ENCODE assay signal across 17 mouse cellular contexts in the genomic region with DNA sequence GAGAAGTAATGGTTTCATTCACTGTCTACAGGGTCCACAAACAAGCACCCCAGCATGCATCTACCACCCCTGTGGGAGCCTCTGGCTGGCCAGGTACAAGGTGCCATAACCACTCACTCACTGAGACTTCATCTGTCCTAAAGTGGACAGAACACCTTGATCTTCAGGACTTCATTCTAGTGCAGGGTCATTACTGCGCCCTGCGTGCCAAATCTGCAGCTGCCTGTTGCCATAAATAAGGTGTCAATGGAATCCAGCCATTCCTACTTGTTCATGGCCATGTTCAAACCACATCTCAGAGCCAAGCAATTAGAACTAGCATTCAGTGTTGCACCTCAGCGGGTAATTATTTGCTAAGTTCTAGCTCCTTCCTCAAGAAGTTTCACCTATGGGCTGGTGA.
A peak's percentile ranks its signal among the peaks of the same experiment; 100 is the strongest.
DNase-seq lines count a peak whose midpoint lies in the region; TF ChIP-seq lines count a peak whose summit lies in the region.
"Had no signal": no experiment of that assay in that cellular context is flagged by ENCODE, and none has a peak within 500 bp of the region (broad histone marks: within the 10 kb centered on the region; RNA-seq: fewer than 3 reads in every experiment).

No protein-coding gene starts in this region.

- no peaks in the 10 kb centered on the region for H3K9me3 ChIP-seq in heart, embryonic 10.5 days
- H3K9me3 ChIP-seq: embryonic facial prominence, embryonic 13.5 days; forebrain, embryonic 12.5 days; hindbrain, embryonic 15.5 days had no signal

- no peaks in the 10 kb centered on the region for H3K4me1 ChIP-seq in heart, embryonic 10.5 days
- H3K4me1 ChIP-seq: embryonic facial prominence, embryonic 13.5 days; forebrain, embryonic 12.5 days; hindbrain, embryonic 15.5 days had no signal

- no peak overlapping the region for H3K4me2 ChIP-seq in myocyte (ENCODE audit: low read depth)
- H3K4me2 ChIP-seq: embryonic facial prominence, embryonic 13.5 days; forebrain, embryonic 12.5 days; hindbrain, embryonic 15.5 days had no signal

- H3K27ac ChIP-seq in heart, embryonic 10.5 days, result no peak overlapping the region
- H3K27ac ChIP-seq: embryonic facial prominence, embryonic 13.5 days; forebrain, embryonic 12.5 days; hindbrain, embryonic 15.5 days had no signal

- H3K79me2 ChIP-seq in myocyte (ENCODE audit: control insufficient read depth, insufficient read depth), result peaks cover 10% of the 10 kb centered on the region

- WGBS in heart, embryonic 10.5 days, result 90% methylated on average over 3 of the region's 3 CpGs

- intact Hi-C loops in heart, postnatal 36 days (cut with DNase I), result no loop called here

- H3ac ChIP-seq in myocyte (ENCODE audit: control insufficient read depth, insufficient read length), result no peak overlapping the region

- H3K36me3 ChIP-seq in heart, embryonic 10.5 days, result peaks cover 99% of the 10 kb centered on the region
- H3K36me3 ChIP-seq in myocyte (ENCODE audit: control insufficient read depth, insufficient read depth), result peaks cover 95% of the 10 kb centered on the region

- DNase-seq in heart, adult 11 months, result peak; percentile 91
- DNase-seq in heart, postnatal 36 days, result no peak
- peak; percentile 40 to 43 for DNase-seq in heart, adult 9 months (ENCODE audit: low spot score in 2 of 2)
- DNase-seq in heart, embryonic 10.5 days (ENCODE audit: low spot score), result no peak
- DNase-seq in gastrocnemius, postnatal 25 days, result peak; percentile 35
- DNase-seq in thymus, postnatal 10 days (ENCODE audit: low spot score in 2 of 2), result no peak
- DNase-seq: adrenal gland, postnatal 14 days; cerebellum, adult 11-12 months; cerebellum, adult 9-10 months; cerebellum, postnatal 25 days; kidney, adult 2 months had no signal

- no peak for TF ChIP-seq POLR2A in myocyte (IDR thresholded peaks at IDR 0.05; ENCODE audit: insufficient read length, low read depth)

- H3K4me3 ChIP-seq in heart, embryonic 10.5 days, result no peak overlapping the region
- H3K4me3 ChIP-seq in myocyte, result no peak overlapping the region
- H3K4me3 ChIP-seq: embryonic facial prominence, embryonic 13.5 days; forebrain, embryonic 12.5 days; hindbrain, embryonic 15.5 days had no signal

- no peaks in the 10 kb centered on the region for H3K27me3 ChIP-seq in heart, embryonic 10.5 days (ENCODE audit: insufficient read depth, poor library complexity, severe bottlenecking)
- no peaks in the 10 kb centered on the region for H3K27me3 ChIP-seq in myocyte (ENCODE audit: control insufficient read depth, insufficient read depth, insufficient read length)
- H3K27me3 ChIP-seq: CH12.LX; embryonic facial prominence, embryonic 13.5 days; forebrain, embryonic 12.5 days; hindbrain, embryonic 15.5 days; Patski had no signal

TF ChIP-seq in myocyte, 11 proteins besides CTCF, POLR2A, EP300 and RAD21:
- TF ChIP-seq SRF (IDR thresholded peaks at IDR 0.05; ENCODE audit: control insufficient read depth, insufficient read length, low read depth), result no peak
- TF ChIP-seq E2F4 (IDR thresholded peaks at IDR 0.05; ENCODE audit: insufficient read depth), result no peak
- TF ChIP-seq POLR2AphosphoS2 (IDR thresholded peaks at IDR 0.05; ENCODE audit: insufficient read length, low read depth), result peak; percentile 46
- no peak for TF ChIP-seq TCF3 (IDR thresholded peaks at IDR 0.05; ENCODE audit: insufficient read length, low read depth)
- no peak for TF ChIP-seq REST (IDR thresholded peaks at IDR 0.05; ENCODE audit: insufficient read depth, insufficient read length)
- TF ChIP-seq CEBPB (IDR thresholded peaks at IDR 0.05; ENCODE audit: insufficient read depth, poor library complexity, severe bottlenecking), result no peak
- no peak for TF ChIP-seq USF1 (IDR thresholded peaks at IDR 0.05; ENCODE audit: low read depth)
- TF ChIP-seq MYOG (IDR thresholded peaks at IDR 0.05; ENCODE audit: control insufficient read depth in 1 of 3, insufficient read depth in 1 of 3, insufficient read length in 2 of 3, low read depth in 2 of 3), result no peak
- no peak for TF ChIP-seq MAX (IDR thresholded peaks at IDR 0.05; ENCODE audit: low read depth)
- no peak for TF ChIP-seq TCF12 (IDR thresholded peaks at IDR 0.05; ENCODE audit: insufficient read depth, poor library complexity, severe bottlenecking)
- peak in 1 of 3 experiments; percentile 12 for TF ChIP-seq MYOD1 (IDR thresholded peaks at IDR 0.05; ENCODE audit: control insufficient read depth in 1 of 3, insufficient read length in 2 of 3, low read depth in 2 of 3)

Comparison
In these comparisons a context has a peak if more than half of its experiments do, and no peak if none do; other contexts are left out.
1. DNase-seq: peak in heart, adult 11 months (single experiment), heart, adult 9 months (2 of 2) and gastrocnemius, postnatal 25 days (single experiment); none in heart, postnatal 36 days (0 of 2), heart, embryonic 10.5 days (single experiment) and thymus, postnatal 10 days (0 of 2).